Mouse (Mus musculus) liver, adult (tissue): ENCODE results near the gene Klf12.

Experiments
- GATA4 ChIP-seq: IDR thresholded peaks from 2 replicates; pipeline ENCODE4 v1.6.1; 2014; ENCODE audit warnings: mild to moderate bottlenecking, low read length; ENCODE audit not compliant: insufficient replicate concordance

Klf12 gene

DNA sequence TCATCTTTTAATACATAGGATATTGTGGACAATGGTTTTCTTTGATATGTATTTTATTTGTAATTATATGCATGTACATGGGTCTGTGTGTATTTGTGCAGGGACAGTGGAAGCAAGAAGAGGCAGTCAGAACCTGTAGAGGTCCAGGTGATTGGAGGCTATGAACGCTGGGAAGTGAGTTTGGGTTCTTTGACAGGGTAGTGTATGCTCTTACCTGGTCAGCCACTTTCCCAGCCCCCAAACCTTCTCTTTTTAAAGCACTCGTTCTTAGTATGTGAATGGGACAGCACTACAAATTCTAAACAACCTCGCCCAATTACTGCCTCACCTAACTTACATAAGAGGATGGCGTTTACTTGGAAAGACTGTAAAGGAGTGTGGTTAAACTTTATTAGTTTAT is 231.0 kb downstream of the Klf12 start:
- no peak for TF ChIP-seq GATA4

- TF ChIP-seq GATA4: no peak
Measured at GRCm38 (mm10) chr14:100052876-100053275, 231.6 kb downstream of the Klf12 start.

GRCm38 (mm10) chr14:100045431-100045830 is 239.0 kb downstream of the Klf12 start:
- no peak for TF ChIP-seq GATA4

- no peak for TF ChIP-seq GATA4
Measured at GRCm38 (mm10) chr14:100041823-100042222, 242.7 kb downstream of the Klf12 start.

- TF ChIP-seq GATA4: no peak
Measured at GRCm38 (mm10) chr14:100026671-100027070, 257.8 kb downstream of the Klf12 start.

DNA sequence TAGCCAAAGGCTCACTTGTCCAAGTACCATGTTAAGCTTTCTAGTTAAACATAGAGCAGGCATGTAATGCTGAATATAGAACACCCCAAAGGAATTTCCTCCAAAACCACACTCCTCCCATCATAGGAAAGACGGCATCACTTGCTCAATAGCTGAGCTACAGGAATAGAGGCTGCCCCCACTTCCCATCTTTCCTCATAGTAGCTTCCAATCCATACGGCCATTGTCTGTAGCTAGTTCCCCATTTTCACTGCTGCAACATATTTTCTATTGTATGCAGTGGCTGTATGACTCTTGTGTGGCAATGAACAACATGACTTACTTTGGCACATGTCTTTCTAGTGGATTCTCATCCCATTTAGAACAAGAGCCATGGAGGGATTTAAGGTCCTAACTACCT is 267.3 kb downstream of the Klf12 start:
- no peak for TF ChIP-seq GATA4

DNA sequence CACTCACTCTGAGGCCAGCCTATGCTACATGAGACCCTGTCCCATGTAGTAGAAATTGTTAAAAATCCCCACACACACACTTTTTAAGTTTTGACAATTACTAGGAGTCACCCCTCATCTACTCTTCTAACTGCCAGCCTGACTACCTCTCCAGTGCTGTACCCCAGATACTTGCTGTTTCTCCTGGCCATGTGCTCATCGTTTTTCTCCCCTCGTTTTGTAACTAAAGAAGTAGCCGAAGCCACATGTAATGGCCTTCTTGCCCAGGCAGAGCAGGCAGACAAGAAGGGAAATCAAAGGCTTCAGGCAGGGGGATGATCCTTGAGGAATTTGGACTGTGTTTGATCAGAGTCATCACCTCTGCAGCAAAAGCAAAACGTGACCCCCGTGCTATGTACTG is 274.0 kb downstream of the Klf12 start:
- no peak for TF ChIP-seq GATA4

- TF ChIP-seq GATA4: no peak
Measured at GRCm38 (mm10) chr14:100009790-100010382, 274.6 kb downstream of the Klf12 start.

- no peak for TF ChIP-seq GATA4
Measured at GRCm38 (mm10) chr14:99983510-99983909, 301.0 kb downstream of the Klf12 start.

- no peak for TF ChIP-seq GATA4
Measured at GRCm38 (mm10) chr14:99981209-99981608, 303.3 kb downstream of the Klf12 start.

GRCm38 (mm10) chr14:99967920-99968319 is 316.6 kb downstream of the Klf12 start:
- no peak for TF ChIP-seq GATA4

DNA sequence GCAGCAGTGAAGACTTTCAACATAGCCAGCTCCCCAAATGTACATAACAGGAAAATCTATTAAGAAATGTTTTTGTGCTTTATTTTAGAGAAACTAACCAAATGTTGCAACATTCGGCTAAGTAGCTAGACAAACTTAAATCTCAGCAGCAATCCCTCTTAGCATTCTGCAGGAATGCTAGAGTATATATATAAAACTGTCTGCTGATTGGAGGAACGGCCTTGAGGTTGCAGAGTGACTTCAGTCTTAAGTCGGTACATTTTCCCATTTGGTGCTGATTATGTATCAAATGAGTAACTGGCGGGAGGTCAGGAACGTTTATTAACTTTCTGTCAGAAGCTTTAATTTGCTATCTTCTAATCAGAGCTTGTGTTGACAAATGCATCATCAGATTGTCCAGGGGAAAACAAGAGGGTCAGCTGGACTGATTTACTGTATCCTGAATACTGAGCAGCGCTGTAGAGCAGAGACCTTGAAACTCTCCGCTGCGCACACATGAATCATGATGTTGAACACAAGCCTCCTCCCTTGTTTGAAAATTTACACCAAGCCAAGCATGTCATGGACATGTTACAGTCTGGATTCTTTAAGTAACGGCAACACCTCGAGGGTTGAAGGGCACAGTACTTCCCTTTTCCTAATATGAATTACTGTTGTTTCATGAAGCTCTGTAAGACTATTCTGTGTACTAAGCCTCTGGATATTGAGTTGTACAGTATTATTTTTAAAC is 323.8 kb downstream of the Klf12 start:
- TF ChIP-seq GATA4: no peak

GRCm38 (mm10) chr14:99955133-99955532 is 329.3 kb downstream of the Klf12 start:
- TF ChIP-seq GATA4: no peak

DNA sequence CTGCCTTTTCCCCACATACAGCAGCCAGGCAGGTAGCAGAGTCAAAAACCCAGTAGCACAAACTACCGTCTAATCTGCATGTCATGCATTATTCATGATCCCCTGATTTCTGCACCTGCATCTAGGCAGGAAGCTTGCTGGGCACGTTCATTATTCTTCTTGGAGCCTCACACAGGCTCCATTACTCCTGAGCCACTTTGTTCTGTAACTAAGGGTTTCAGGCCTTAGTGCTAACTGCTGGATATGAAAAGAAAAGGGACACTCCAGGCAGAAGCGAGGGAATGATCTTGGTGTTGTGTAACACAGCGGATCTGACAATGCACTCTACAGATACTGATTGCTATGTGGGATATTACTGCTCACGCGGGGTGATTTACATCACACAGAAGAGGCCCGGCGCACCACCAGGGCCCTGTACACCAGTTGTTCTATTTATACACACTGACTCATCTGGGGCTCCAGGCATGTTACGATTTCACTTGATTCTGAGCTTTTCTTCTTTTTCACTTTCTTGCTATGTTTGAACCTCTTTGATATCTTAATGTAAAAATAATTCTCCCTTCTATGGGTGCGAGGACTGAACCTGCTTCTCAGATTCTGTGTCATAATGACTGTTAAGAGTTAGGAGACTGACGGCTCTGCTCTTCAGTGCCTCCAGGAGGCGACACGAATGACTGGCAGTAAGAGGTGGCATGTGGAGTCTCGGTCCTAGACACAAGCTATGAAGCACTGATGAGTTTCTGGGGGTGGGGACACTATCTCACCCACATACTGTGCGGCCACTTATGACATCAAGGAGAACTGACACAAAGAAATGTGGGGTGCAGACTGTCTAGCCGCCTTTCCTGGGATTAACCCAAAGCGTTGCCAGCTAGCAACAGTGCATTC is 340.0 kb downstream of the Klf12 start:
- TF ChIP-seq GATA4: no peak

DNA sequence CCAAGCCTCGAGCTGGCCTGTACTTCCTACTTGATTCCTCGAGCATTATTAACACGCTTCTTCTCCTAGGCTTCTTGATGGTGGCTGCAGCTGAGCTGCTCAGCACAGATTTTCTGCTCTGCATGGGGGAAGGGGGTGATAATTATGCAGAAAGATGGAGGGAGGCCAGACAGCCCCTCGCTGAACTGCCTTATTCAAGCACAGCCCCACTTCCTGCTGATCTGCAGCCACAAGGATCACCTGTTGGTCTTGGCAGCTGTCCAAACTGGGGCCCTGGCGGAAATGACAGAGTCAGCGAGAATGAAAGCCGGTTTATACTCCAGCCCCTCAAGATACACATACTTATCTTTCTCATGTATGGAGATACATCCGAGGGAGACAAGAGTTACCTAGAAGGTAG is 341.3 kb downstream of the Klf12 start:
- TF ChIP-seq GATA4: no peak

DNA sequence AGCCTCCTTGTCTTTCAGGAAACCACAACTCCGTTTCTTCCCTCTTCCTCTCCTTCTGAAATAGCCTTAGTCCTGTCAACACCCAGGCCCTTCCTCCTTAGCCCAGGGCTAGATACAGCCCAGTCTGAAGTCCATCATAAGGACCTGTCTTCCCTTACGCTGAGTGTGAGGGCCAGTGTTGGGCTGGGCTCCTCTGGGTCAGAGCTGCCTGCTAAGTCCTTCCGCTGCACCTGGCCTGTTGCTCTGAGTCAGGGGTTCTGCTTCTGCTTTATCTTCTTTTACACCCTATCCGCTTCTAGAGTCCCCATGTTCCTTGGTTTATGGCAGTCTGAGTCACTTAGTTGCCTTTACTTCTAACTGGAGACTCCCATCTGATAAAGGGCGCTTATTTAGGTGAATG is 351.0 kb downstream of the Klf12 start:
- TF ChIP-seq GATA4: no peak
